Mouse (Mus musculus): Measurements from ENCODE around the gene Asap2. TPM values are rescaled to one million over a fixed set of nuclear protein-coding genes. Genes with fewer than 3 reads are reported as not detected.

Gene Asap2
- total and polyA plus RNA-seq, 2 experiments, result 2.3 to 6.1 TPM

DNA sequence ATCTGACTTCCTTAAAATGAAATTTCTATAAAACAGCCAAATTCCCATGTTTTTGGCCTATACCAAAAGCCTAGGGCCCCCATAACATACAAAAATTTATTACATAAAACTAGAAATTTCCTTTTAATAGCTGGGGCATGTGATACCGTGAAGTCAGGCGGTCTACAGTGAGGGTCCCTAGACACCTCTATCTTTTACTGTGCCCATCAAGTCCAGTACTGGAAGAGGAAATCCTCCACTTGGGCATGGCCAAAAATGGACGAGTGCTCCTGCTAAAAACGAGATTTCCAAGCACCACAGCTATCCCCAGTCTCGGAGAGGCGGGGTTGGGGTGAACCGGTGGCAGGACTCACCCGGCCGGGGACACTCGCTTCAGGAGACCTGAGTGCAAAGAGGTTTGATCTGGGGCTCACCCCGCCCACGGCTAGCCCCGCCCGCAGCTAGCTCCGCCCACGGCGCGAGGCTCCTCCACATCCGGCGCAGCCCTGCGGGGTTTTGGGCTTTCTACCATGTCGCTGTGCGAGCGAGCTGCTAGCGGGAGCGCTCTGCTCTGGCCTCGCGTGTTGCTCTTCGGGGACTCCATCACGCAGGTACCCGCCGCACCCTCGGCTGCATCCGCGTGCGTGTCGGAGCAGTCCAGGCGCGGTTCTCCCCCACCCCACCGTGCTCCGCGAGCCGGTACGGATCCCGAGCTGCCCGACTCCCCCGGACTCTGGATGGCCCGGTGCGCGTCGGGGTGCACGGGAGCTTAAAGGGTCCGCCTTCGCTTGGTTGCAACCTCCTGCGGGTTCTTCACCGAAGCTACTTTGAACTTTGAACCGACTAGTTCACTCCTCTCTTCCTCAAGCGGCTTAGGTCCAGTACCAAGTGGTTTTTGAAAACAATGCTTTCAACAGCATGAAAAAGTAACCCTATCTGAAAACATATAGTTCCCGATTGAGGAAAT is 325.9 kb downstream of the Asap2 start, which contains the start of gene Iah1:
Gene Iah1, plus strand, starts transcription at position 467 of the 946 bp plus-strand sequence.
- peak; percentile 79 for DNase-seq (ENCODE audit: extremely low read depth, low read depth, low spot score)
- no peaks in the 10 kb centered on the region for H3K79me2 ChIP-seq (ENCODE audit: control insufficient read depth, insufficient read depth, low read length)
- WGBS, result 2% methylated on average over 59 of the region's 59 CpGs
- peaks cover 15% of the 10 kb centered on the region for H3K36me3 ChIP-seq (ENCODE audit: control insufficient read depth, insufficient read depth, low read length)
- TF ChIP-seq CTCF (IDR thresholded peaks at IDR 0.05; ENCODE audit: low read depth, low read length) (no peak), POLR2A (IDR thresholded peaks at IDR 0.05; ENCODE audit: extremely low read depth, insufficient read depth, low read length) (peak; percentile 89)
- H3K9ac ChIP-seq (ENCODE audit: low read depth, low read length), result peak within 1 kb of the TSS; percentile 81
- peaks cover 20% of the 10 kb centered on the region for H3K4me1 ChIP-seq (ENCODE audit: control insufficient read depth, insufficient read depth, low read length)
- H3K4me3 ChIP-seq (ENCODE audit: insufficient read depth, low read depth, low read length), result peak within 1 kb of the TSS; percentile 65
- peak within 1 kb of the TSS; percentile 69 for H3K27ac ChIP-seq (replicated peaks; ENCODE audit: insufficient read depth, low read depth, low read length)
- H3K27me3 ChIP-seq (ENCODE audit: control insufficient read depth, insufficient read depth, low read length), result no peaks in the 10 kb centered on the region

DNA sequence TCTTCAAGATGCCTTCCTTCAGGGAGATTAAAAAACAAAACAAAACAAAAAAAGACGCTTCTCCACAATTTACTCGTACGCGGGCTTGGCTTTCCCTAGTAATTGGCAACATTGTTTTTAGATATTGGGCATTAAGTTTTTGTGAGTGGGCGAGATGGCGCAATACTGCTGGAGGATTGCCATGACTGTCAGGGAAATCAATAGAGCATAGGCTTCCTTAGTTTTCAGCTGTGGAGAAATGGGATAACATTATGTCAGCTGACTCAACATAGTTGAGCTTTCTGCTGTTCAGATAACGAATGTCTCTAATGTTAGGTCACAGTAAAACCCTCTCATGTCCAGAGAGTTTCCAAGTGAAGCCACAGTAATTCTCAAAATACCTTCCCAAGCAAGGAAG is 326.6 kb downstream of the Asap2 start:
- no peaks in the 10 kb centered on the region for H3K27me3 ChIP-seq (ENCODE audit: control insufficient read depth, insufficient read depth, low read length)
- no peaks in the 10 kb centered on the region for H3K79me2 ChIP-seq (ENCODE audit: control insufficient read depth, insufficient read depth, low read length)
- peak; percentile 90 for DNase-seq (ENCODE audit: extremely low read depth, low read depth, low spot score)
- no peak for TF ChIP-seq CTCF (IDR thresholded peaks at IDR 0.05; ENCODE audit: low read depth, low read length)
- no peak for TF ChIP-seq POLR2A (IDR thresholded peaks at IDR 0.05; ENCODE audit: extremely low read depth, insufficient read depth, low read length)
- H3K27ac ChIP-seq (replicated peaks; ENCODE audit: insufficient read depth, low read depth, low read length), result peak overlapping the region; percentile 69
- peaks cover 13% of the 10 kb centered on the region for H3K36me3 ChIP-seq (ENCODE audit: control insufficient read depth, insufficient read depth, low read length)
- H3K4me1 ChIP-seq (ENCODE audit: control insufficient read depth, insufficient read depth, low read length), result peaks cover 23% of the 10 kb centered on the region
- H3K9ac ChIP-seq (ENCODE audit: low read depth, low read length), result peak overlapping the region; percentile 59
- WGBS, result 3% methylated on average over 7 of the region's 7 CpGs
- H3K4me3 ChIP-seq (ENCODE audit: insufficient read depth, low read depth, low read length), result peak overlapping the region; percentile 65

DNA sequence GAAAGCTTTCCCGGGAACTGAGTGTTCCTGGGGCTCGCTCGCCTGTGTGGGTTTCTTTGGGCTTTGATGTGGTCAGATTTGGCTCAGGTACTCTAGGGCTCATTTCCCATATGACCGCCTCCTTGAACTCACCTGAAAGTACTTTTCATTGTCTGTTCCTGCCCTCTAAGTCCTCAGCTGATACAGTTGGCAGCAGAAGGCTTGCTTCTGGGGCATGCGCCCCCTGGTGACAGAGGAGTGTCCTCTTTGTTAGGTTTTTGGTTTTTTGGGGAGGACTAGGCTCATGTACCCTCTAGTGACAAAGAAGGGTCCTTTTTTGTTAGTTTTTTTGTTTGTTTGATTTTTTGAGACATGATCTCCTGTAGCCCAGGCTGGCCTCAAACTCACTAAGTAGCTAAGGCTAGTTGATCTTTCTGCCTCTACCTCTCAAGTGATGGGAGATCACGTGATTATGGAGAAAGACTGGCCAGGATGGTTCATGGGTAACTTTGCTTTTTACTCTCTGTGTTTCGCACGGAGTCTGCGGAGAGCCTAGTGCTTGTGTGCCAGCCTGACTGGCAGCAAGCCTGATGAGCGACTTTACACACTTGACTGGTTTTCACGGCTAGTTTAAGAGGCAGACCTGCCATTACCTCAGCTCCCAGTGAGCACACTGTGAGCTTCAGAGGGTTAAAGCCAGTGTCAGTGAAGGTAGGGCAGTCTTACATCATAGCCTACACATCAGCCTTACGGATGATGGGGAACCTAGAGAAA is 328.1 kb downstream of the Asap2 start:
- no peak overlapping the region for H3K4me3 ChIP-seq (ENCODE audit: insufficient read depth, low read depth, low read length)
- H3K9ac ChIP-seq (ENCODE audit: low read depth, low read length), result no peak overlapping the region
- H3K27me3 ChIP-seq (ENCODE audit: control insufficient read depth, insufficient read depth, low read length), result no peaks in the 10 kb centered on the region
- no peaks in the 10 kb centered on the region for H3K79me2 ChIP-seq (ENCODE audit: control insufficient read depth, insufficient read depth, low read length)
- no peak overlapping the region for H3K27ac ChIP-seq (replicated peaks; ENCODE audit: insufficient read depth, low read depth, low read length)
- H3K36me3 ChIP-seq (ENCODE audit: control insufficient read depth, insufficient read depth, low read length), result peaks cover 15% of the 10 kb centered on the region
- TF ChIP-seq CTCF (IDR thresholded peaks at IDR 0.05; ENCODE audit: low read depth, low read length), result peak; percentile 80
- TF ChIP-seq POLR2A (IDR thresholded peaks at IDR 0.05; ENCODE audit: extremely low read depth, insufficient read depth, low read length), result no peak
- WGBS, result 77% methylated on average over 12 of the region's 12 CpGs
- H3K4me1 ChIP-seq (ENCODE audit: control insufficient read depth, insufficient read depth, low read length), result peaks cover 23% of the 10 kb centered on the region
- peak; percentile 54 for DNase-seq (ENCODE audit: extremely low read depth, low read depth, low spot score)
